In the genomic region with DNA sequence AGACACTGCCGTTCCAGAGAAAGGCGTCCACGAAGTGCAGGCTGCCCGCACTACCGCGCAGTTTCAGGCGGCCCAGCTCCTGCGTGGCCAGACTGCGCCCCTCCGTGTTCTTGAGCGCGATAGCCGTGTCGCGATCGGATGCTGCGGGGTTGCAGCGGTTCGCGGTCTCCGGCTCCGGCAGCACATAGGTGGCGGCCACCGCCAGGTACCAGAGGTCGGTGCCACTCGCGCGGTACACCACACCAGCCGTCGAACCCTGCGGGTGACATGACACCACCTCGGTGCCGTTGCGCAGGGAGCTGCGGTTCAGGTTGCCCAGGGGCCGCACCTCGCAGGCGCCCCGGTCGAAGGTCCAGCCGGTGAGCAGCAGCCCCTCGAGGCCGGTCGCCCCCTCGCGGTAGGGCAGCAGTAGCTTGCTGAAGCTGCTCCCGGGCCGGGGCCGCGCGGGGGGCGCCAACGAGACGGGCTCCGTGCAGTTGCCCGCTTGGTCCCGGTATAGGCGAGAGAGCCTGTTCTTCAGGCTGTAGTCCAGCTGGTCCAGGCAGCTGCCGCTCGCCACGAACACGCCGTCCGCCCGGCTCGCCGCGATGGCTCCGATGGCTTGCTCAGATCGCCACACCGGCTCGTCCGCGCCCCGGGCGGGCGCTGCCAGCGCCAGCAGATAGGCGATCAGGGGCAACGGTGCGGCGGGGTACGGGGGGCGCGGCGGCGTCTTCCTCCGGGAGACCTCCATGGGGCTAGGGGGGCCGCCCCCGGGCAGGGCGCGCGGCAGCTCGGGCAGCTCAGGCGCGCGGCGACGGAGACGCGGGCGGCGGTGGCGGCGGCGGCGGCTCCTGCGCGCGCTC, we compare ENCODE assay signal across 1 mouse cellular context.
TF ChIP-seq lines count a peak whose summit lies in the region.

No protein-coding gene starts in this region.

TF ChIP-seq in CH12.LX, 34 proteins besides CTCF, POLR2A, EP300 and RAD21 (continued from another document):
- TF ChIP-seq UBTF (IDR thresholded peaks at IDR 0.05; ENCODE audit: low read depth, low read length): peak; percentile 33; the same call in 1 of the 2 replicates
- TF ChIP-seq SMC3 (IDR thresholded peaks at IDR 0.05; ENCODE audit: low read depth, low read length): peak; percentile 45
